Mouse (Mus musculus) CD4-positive, CD25-positive, alpha-beta regulatory T cell, adult 4 months (primary cell): Measurements from ENCODE around the gene Chrnd. TPM values are rescaled to one million over a fixed set of nuclear protein-coding genes. Genes with fewer than 3 reads are reported as not detected.

Experiments
- ATAC-seq: one replicate; pipeline ENCODE4 v1.8.0; 2017
- polyA plus RNA-seq, 2 experiments: library from polyadenylated mRNA; unstranded; fragments of 100-300 nt; shearing (Covaris generic); gene quantifications; one replicate each; pipeline ENCODE4 v1.2.1; 2017

The Chrnd gene
- polyA plus RNA-seq, 2 experiments from 2014 or later: not detected

- no peak for ATAC-seq
Measured at GRCm38 (mm10) chr1:87243021-87243420, 52.6 kb downstream of the Chrnd start.

- no peak for ATAC-seq
Measured at GRCm38 (mm10) chr1:87245430-87245829, 55.0 kb downstream of the Chrnd start.

DNA sequence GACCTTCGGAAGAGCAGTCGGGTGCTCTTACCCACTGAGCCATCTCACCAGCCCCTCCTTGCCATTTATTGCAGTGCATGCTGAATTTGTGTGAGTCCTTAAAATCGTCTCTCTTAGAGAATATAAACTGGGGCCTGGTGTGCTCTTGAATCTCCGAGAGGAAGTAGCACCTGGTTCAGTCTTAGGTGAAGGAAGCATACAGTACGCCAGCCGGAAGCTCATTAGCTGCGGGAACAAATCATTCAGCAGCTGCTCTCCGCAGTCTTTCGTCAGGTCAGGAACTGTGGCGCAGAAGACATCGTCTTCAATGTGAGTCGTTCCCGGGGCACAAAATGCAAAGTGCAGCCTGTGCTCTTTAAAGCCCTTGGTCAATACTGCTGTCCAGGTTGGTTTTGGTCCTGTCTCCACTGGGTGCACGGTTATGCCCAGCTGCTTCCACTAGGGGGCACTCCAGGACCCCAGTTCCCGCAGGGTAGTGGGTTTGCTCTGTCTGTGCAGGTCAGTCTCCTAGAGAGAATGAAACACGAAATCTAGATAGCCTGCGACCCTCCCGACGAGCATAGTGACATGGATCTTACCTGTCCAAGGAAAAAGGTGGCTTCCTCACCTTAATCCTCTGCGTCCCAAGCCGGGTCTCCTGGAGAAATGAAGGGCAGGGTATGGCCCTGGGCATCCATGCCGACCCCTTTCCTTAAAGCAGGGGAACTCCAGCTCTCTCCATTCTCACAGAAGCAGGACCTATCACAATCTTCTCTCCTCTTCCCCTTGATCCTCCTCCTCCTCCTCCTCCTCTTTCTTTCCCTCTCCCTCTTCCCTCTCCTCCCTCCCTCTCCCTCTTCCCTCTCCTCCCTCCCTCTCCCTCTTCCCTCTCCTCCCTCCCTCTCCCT is 55.8 kb downstream of the Chrnd start:
- ATAC-seq: peak; percentile 66

Other genes with a start within 250 kb of the Chrnd start
- not detected for gene Alppl2, start 100.7 kb upstream of the Chrnd start, polyA plus RNA-seq
- gene Alpi, start 89.0 kb upstream of the Chrnd start, polyA plus RNA-seq: not detected
- gene Akp3, start 65.6 kb upstream of the Chrnd start, polyA plus RNA-seq: not detected
- under 1 TPM; 0.51 to 0.54 TPM for gene Ecel1, start 34.1 kb upstream of the Chrnd start, polyA plus RNA-seq
- not detected for gene Prss56, start 7.3 kb upstream of the Chrnd start, polyA plus RNA-seq
- gene Chrng, start 14.1 kb downstream of the Chrnd start, polyA plus RNA-seq: under 1 TPM in 1 of 2 experiments, not detected in 1; 0.30 TPM
- gene Eif4e2, start 23.3 kb downstream of the Chrnd start, polyA plus RNA-seq: 100 to 1,000 TPM; 101 to 133 TPM
- under 1 TPM in 1 of 2 experiments, not detected in 1; 0.35 TPM for gene Efhd1, start 73.8 kb downstream of the Chrnd start, polyA plus RNA-seq
- 10 to 100 TPM; 62.2 to 62.8 TPM for gene Gigyf2, start 136.4 kb downstream of the Chrnd start, polyA plus RNA-seq
- gene Kcnj13, start 204.1 kb downstream of the Chrnd start, polyA plus RNA-seq: 1 to 10 TPM in 1 of 2 experiments, under 1 TPM in 1; 0.65 to 1.0 TPM